Mouse (Mus musculus): ENCODE measurements around the gene Ndufb4.
"Not testable (repeated sequence)": the region's sequence is repeated elsewhere in the genome, so short reads cannot be mapped to it uniquely, and the experiment has no call there.

Ndufb4 gene

GRCm38 (mm10) chr16:37653731-37654657 is at the start of gene Ndufb4:
Gene Ndufb4, minus strand, starts transcription at chr16:37654453.
- DNase-seq, result peak; percentile 93

GRCm38 (mm10) chr16:37703884-37704283 is 49.6 kb upstream of the Ndufb4 start:
- DNase-seq, result no peak

DNA sequence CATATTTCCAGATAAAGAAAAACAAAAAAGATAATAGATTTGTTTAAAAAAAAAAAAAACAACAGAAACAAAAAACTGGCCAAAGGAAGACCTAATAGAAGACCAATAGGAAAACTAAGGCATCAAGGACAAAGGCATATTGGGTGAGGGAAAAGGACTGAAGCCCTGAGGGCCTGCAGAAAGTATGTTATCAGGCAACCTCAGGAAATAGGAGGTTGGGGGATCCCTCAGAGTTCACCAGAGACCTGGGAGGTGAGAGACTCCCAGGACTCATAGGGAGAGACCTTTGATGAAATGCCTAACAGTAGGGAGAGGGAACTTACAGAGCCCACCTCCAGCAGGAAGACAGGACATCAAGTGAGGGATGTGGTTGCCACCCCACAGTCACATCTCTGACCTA is 45.8 kb upstream of the Ndufb4 start:
- not testable (repeated sequence) for DNase-seq

DNA sequence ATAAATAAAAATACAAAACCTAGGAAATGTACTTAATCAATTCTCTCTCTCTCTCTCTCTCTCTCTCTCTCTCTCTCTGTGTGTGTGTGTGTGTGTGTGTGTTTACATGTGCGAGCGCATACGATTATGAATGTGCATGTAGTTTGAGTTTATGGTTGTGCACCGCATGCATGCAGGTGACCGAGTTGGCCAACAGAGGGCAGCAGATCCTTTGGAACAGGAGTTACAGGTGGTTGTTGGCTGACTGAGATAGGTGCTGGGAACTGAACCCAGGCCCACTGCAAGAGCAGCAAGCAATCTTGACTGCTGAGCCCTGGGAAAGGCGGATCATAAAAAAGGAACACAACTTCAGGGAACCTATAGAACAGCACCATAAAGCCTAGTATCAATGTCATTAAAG is 44.5 kb upstream of the Ndufb4 start:
- DNase-seq, result no peak

GRCm38 (mm10) chr16:37697271-37697670 is 43.0 kb upstream of the Ndufb4 start:
- DNase-seq, result no peak

DNA sequence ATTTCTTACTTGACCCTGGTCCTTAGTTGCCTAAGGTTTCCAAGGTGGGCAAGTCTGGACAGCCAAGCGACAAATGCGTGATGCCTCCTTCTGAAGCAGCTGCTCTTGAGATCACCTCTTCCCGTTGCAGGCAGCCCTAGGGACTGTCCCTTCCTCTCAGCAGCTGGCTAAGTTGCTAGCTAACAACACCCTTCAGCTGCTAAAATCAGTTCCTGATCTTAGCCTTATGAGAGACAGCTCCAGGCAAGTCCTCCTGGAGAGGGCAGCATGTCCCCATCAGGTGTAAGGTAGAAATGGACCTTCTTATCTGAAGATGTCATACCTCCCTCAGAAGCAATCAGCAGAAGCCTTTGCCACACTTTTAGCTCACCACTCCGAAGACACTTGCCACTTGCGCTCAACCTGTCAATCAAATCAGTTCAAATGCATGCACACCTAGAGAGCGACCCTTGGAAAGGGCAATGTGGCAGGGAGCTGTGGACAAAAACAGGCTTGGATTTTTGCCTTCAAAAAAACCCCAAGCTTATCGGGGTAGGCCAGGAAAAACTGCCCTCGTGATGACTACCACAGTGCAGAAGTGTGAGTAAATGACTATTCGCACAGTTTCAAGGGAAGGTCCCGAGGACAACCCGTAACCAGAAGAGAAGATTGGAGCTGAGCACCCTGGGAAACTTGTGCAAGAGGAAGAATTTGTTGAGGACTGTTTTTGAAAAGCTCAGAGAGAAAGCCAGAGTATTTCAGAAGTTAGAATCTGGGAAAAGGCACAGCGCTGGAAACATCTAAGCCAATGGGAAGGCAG is 36.9 kb upstream of the Ndufb4 start:
- DNase-seq, result no peak

GRCm38 (mm10) chr16:37690465-37690864 is 36.2 kb upstream of the Ndufb4 start:
- no peak for DNase-seq

- DNase-seq, result no peak
These were observed 35.7 kb upstream of the Ndufb4 start for GRCm38 (mm10) chr16:37689934-37690333.

DNA sequence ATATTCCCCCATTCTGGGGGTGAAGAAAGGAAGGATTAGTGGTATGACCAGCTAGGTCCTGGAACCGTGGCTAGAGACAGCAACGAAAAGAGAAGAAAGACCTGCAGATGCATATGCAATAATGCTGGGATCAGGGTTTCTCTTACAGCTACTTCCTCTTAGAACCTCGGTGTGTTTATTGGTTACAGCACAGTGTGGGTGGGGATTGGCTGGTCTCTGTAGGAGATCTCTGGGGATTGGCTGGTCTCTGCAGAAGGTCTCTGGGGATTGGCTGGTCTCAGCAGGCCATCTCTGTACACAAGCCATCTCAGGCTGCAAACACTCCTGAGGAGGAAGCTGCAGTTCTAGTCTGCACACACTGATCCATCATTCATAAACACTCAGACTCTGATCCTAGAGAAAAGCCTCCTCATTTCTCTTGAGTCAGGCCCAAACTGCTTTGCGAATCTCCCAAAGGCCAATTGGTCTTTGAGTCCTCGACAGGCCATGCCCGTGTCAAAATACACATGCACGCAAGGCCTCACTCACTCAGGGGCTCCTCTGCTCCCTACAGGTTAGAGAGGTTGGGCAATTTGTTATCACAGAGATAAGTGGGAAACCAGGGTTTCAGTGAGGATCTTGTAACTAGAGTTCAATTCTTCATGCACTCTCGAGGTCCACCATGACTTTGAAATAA is 35.1 kb upstream of the Ndufb4 start:
- no peak for DNase-seq

- DNase-seq, result no peak
These were observed 33.9 kb upstream of the Ndufb4 start for GRCm38 (mm10) chr16:37688181-37688580.

DNA sequence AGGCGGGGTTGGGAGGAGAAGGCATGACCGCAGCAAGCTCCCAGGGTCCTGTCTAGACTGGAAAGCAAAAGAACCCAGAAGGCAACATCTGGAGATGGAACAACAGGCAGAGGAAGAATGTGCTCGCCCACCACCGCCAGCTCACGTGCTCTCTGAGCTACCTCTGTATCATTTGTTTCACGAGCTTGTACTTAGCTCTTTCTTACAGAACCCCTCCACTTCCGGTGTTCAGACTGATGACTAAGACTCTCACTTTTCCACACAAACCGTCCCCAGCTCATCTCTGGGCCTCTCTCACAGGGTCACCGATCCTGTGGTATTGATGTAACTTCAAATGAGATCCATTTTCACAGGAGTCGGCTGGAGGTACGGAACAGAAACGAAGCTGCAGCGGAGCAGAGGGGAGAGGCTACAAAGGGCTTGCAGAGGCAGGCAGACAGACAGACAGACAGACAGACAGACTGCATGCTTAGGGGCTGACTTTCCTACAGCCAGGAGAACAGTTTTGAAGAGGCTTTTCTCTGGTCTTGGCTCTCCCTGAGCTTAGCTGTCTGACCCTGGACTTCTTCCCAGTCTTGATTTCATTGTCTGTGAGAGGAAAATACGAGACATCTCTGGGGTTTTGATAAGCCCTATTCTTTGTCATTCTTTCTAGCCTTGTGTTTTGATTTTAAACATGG is 33.2 kb upstream of the Ndufb4 start:
- no peak for DNase-seq

DNA sequence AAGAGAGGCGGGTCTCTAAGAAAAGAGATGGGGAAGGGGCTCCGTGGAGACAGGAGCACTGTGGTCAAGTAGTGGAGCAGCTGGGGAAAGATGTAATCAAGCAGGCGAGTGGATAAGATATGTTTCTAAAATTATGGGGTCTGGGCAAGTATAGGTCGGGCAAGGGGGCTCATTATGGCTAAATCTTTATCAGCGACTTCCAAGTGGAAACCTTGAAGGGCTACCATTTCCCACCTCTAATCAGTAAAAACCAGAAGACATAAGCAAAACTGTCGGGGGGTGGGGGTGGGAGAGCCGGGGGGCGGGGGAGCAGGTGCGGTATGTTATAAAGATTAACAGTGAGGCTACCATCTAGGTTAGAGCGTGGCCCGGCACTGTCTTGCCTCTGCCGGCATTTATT is 32.6 kb upstream of the Ndufb4 start:
- no peak for DNase-seq

- DNase-seq, result no peak
These were observed 31.8 kb upstream of the Ndufb4 start for GRCm38 (mm10) chr16:37685946-37686600.

DNA sequence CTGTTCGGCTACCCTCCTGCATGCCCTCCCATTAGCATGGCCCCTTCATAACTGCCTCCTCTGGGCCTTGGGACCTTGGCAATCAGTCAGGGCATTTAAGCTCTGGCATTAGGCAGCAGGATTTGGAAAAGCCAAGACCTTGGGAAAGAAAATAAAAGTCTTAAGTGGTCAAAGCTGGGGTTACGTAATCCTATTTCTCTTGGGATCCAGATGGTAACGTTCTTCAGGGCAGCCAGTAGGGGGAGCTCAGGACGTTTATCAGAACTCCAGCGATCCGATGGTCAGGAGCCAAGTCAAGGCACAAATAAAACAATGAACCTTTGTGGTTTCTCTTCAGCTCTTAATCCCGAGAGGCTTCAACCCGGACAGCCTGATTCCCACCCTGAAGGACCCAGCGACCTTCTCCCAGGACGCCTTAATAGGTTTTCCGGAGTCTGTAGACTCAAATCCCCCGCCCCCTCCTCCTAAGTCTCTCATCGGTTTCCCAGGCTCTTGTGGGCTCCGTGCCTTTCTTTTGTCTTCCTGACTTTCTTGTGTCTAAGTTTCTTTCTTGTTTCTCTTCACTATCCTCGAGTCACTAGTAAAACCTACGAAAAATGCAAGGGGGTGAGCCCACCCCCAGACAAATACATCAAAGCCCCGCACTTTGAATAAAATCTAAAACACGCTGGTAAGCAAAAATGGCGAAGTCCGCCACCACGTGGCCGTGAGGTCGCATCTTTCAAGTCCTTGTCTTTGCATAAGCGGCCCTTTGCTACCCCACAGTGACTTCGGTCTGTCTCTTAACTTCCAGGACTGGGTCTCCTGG is 30.6 kb upstream of the Ndufb4 start:
- DNase-seq, result peak; percentile 85

- no peak for DNase-seq
These were observed 30.0 kb upstream of the Ndufb4 start for GRCm38 (mm10) chr16:37684259-37684633.

GRCm38 (mm10) chr16:37683154-37684130 is 29.2 kb upstream of the Ndufb4 start:
- peak; percentile 40 for DNase-seq

GRCm38 (mm10) chr16:37682309-37682975 is 28.2 kb upstream of the Ndufb4 start:
- DNase-seq, result peak; percentile 88

DNA sequence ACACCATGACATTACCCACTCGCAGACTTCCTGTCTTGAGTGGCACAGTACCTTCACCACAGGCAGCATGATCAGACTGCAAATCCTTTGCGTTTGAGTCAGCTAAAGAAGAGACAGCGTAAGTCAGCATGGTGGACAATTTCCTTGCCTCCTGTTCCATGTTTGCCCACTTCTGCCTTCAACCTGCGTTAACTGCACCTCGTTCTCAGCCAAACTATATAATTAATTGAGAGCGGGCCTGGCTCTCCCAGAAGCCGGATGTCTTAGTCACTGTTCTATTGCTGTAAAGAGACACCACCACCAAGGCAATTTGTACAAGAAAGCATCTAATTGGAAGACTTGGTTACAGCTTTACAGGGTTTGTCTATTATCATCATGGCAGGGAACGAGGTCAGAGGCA is 26.6 kb upstream of the Ndufb4 start:
- DNase-seq, result no peak

- DNase-seq, result no peak
These were observed 26.0 kb upstream of the Ndufb4 start for GRCm38 (mm10) chr16:37680216-37680615.

Measured in right cerebral cortex, postnatal 25 days (tissue).